Mouse (Mus musculus): ENCODE measurements at regions not wholly inside any gene's neighbourhood (a gene's known extent, or its start where the extent isn't known, plus 50 kb on each side); places are given as distances from the start of the nearest gene placed in this dataset.

DNA sequence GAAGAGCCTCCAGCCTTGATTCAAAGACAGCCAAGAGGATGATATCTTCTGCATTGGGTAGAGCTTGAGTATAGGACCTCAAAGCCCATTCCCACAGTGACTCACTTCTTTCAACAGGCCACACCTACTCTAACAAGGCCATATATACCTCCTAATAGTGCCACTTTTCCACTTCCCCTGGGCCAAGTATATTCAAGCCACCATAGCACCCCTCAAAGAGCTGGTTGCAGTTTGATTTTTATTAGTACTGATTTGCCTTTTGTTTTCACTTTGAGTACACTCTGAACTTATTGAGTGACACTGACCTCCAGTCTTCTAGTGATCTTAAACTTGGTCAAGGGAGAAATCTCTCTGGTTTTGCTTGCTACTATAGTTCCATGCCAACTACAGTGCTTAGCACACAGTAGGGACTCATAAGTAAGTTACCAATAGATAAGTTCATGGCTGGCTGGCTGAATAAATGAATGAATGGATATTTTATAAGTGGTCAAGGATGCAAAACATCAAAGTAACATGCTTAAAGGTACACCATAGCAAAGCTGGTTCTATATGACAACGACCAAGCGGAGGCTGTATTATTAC lies 64.5 kb upstream of the Lmo2 start:
- DNase-seq (ENCODE audit: low spot score), result no peak

DNA sequence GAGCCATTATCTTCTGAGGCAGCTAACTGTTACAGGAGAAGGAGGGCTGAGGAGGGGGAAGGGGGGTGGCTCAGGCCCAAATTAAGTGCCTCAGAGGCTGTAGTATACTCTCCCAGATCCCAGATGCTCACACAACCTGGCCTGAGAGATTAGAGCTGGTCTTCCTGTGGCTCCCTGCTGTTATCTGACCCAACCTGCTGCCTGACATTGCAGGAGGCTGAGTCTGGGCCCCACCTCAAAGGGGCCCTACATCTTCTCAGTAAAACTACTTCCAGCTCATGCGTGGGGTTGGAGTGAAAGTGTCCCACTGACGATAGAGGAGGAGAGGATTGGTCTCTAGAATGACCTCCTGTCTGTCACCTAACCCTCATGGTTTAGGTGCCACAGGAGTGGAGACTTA lies 64.0 kb upstream of the Lmo2 start:
- peak; percentile 40 for DNase-seq (ENCODE audit: low spot score)

DNA sequence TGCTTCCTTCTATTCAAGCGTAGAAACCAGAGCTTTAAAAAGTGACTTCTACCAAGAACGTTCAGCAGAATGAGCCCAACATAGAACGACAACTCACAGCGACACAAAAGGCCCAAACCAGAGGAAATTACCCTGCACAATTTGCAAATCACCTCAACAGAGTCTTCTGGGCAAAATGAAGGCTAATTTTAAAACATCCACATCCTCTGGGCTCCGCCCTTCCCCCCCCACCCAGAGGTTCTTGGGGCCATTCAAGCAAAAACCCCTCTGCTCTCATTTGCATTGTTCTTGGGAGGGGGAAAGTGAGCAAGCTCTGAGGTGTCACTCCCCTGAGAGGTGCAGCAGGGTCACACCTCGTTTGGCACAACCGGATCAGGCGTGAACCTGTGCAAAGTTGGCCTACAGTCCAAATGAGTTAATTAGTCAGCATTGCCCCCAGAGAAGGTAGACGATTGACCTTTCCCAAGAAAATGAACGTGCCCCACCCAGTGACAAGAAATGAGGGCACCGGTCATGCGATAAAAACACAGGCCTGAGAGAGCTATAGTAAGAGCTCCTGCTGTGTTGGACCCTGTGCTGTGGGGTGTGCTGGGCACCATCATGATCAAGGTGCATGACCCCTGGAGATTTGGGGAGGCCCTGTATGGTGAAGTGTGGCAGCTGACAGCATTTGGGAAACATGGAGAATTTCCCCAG lies 62.7 kb upstream of the Lmo2 start:
- no peak for DNase-seq (ENCODE audit: low spot score)

DNA sequence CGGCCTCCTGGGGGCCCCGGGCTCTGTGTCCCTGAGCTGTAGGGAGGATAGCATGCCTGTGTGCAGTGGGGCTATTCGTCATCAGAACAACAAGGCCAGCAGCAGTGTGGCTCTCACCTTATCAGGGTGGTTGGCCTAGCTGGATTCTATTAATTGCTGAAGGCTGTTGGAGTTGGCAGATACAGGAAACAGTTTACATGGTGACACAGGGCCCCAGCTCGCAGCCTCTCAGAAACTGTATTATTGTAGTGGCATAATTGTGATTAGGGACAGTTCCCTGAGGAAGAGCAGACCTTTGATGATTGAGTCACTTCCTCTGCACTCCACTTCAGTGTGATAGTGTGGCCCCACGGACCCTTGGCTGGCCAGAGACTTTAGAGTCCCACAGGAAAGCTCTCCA lies 61.6 kb upstream of the Lmo2 start:
- no peak for DNase-seq (ENCODE audit: low spot score)

DNA sequence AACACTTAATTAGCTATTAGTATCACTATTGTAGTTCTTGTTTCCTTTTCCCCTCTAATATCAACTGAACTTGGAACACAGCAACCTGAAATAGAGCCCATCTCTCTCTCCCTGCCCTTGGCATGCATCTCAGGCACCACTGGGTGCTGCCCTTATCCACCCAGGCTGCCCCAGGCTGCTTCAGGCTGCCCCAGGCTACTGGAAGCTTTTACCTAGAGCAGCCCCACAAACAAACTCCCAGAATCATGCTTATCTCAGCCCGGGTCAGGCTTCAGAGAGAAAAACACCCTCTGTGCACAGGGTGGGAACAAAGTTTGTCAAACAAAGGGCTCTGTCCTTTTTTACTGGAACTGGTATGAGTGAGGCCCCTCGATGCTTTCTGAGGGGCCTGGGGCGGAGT lies 61.0 kb upstream of the Lmo2 start:
- peak; percentile 21 for DNase-seq (ENCODE audit: low spot score)

DNA sequence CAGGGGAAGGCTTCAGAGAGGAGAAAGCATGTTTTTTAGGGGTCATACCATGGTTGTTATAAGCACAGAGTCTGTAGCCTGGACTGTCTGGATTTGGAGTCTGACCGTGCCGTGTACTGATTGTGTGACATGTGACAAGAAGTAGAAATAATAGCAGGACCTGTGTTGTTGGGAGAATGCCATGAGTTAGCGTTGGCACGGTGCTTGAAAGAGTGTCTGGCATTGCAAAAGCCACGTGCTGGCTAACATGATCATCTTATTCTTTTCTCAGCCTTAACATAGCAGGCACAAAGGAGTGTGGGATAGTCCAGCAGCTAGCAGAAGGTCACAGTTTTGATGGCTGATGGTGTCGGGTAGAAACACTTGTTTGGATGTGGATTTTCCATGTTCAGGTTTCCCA lies 58.1 kb upstream of the Lmo2 start:
- DNase-seq (ENCODE audit: low spot score), result no peak

DNA sequence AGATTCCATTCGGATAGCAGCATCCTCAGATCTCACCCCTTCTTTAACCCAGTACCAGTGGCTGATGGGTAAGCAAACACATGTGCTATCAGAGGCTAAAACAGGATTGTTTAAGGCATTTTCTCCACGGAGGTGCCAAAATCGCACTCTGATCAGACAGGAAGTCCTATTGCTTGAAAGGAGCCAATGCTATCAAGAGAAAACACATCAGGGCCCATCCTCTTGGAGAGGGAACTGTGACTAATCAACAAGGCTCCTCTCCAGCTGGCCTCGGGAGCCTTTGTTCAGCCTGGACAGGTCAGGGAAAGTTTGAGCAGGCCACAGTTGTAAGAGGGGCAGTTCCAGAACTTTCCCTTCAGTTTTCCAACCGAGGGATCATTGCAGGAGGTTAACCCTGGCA lies 57.4 kb upstream of the Lmo2 start:
- DNase-seq (ENCODE audit: low spot score), result no peak

DNA sequence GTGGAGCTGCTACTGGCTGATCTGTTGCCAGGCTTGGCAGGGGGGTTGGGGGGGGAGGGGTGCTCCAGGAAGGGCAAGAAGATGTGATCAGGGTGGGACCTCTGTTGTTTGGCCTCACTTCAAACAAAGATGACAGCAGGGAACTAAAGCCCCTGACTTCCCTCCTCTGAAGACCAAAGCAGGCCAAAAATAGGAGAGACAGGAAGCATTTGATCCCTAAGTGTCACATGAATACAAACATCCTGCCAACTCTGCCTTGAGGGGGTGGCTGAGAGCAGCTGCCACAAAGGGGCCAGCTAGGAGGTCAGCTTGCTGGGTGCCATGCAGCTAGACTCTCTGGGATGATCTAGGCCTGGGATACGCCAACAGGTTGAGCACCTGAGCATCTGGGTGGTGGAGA lies 56.3 kb upstream of the Lmo2 start:
- DNase-seq (ENCODE audit: low spot score), result no peak

DNA sequence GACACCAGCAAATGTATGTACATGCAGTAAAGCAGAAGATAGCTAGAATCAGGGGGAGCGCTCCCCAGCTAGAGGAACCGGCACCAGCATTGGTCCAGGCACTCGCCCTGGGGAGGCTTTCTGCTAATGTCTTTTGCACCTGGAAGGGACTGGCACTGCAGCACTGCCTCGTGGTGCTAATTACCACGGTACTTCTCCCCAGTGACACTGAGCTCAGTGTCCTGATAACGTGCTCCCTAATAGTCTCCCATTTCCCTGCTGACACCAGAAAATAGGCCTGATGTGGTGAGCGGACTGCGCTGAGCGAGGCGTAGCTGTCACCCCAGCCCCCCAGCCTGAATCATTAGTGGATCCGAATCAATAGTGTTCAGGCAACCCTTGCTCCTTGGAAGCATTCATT lies 55.0 kb upstream of the Lmo2 start:
- no peak for DNase-seq (ENCODE audit: low spot score)

DNA sequence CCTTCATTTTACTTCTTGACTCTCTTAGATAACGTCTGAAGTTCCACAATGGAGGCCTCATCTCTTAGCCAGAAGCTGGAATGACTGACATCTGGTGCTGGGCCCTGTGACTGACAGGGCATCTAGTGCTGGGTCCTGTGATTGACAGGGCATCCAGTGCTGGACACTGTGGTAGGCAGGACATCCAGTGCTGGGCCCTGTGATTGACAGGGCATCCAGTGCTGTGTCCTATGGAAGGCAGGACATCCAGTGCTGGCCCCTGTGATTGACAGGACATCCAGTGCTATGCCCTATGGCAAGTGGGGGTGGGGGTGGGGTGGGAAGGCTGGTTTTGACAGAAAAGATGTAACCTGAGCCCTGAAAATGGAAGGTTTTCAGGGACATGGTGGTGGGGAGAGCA lies 52.1 kb upstream of the Lmo2 start:
- DNase-seq (ENCODE audit: low spot score), result no peak

DNA sequence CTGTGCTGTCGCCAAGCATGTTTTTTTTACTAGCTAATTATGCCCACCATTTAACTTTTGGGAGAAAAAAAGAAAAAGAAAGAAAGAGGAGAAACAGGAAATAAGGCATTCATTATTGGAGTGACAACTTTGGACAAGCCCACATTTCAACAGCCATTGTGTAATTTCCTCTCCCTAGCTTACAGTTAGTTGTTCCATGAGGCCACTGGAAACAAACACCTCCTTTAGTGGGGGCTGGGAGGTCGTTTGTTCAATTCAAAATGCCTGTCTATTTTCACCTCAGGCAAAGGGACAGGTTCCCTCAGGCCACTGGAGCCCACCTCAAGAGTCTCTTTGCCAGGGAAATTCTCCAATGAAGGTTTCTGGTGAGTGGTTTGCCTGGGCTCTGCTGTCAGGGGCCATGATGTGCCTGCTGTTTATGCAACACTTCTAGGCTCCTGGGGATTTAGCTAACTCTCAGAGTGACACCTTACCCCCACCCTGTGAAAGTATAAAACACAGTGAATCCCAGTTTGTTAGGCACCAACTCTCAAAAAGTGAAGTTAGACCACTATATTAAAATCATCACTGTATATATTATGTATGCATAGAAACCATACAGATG lies 51.1 kb upstream of the Lmo2 start:
- DNase-seq (ENCODE audit: low spot score), result no peak

Data from yolk sac, embryonic 10.5 days (tissue).